Mouse (Mus musculus) left cerebral cortex, adult 2 months (tissue): ENCODE measurements at regions not wholly inside any gene's neighbourhood (a gene's known extent, or its start where the extent isn't known, plus 50 kb on each side); places are given as distances from the start of the nearest gene placed in this dataset.
"Not testable (repeated sequence)": the region's sequence is repeated elsewhere in the genome, so short reads cannot be mapped to it uniquely, and the experiment has no call there.

ENCODE experiments used
- DNase-seq, 2 experiments: peaks; one replicate each; pipeline ENCODE4 v3.0.0; 2021 to 2022; ENCODE audit warnings: low spot score in 2 of 2, mixed read lengths in 1 of 2; ENCODE audit errors: extremely low spot score in 1 of 2
- H3K27ac ChIP-seq: fragments of 200-600 bp; 2 replicates; pipeline ENCODE4 v1.8.1; 2022
- H3K4me3 ChIP-seq: fragments of 200-600 bp; 2 replicates; pipeline ENCODE4 v1.8.1; 2022
- CTCF ChIP-seq: fragments of 200-600 bp; IDR thresholded peaks from 2 replicates; pipeline ENCODE4 v1.8.1; 2022; ENCODE audit warnings: antibody characterized with exemption, mild to moderate bottlenecking, moderate library complexity
- intact Hi-C: fragments of 180-260 bp; cut with DNase I; formaldehyde crosslinking; loops from one replicate; pipeline ENCODE4 v1.15.1; 2025

GRCm38 (mm10) chr12:82056782-82057611 lies 112.1 kb upstream of the Sipa1l1 start:
- intact Hi-C loops, H3K27ac ChIP-seq, H3K4me3 ChIP-seq, DNase-seq: not testable (repeated sequence)

GRCm38 (mm10) chr12:82064986-82065385 lies 104.1 kb upstream of the Sipa1l1 start:
- Histone ChIP-seq H3K27ac (no peak overlapping the region), H3K4me3 (no peak overlapping the region)
- no peak for DNase-seq
- no peak for TF ChIP-seq CTCF
- intact Hi-C loops: no loop called here

- Histone ChIP-seq H3K27ac (no peak overlapping the region), H3K4me3 (no peak overlapping the region)
- intact Hi-C loops: no loop called here
- no peak for DNase-seq
- TF ChIP-seq CTCF: no peak
Measured at GRCm38 (mm10) chr12:82066860-82067259, 102.3 kb upstream of the Sipa1l1 start.

- peak overlapping the region; percentile 70 for H3K27ac ChIP-seq
- TF ChIP-seq CTCF: no peak
- DNase-seq: peak; percentile 51 to 54
- no peak overlapping the region for H3K4me3 ChIP-seq
- intact Hi-C loops: no loop called here
Measured at GRCm38 (mm10) chr12:82069621-82070020, 99.5 kb upstream of the Sipa1l1 start.

- Histone ChIP-seq H3K4me3 (0 out of 2 replicates have a peak overlapping the region, but pooled peaks have one; percentile 7), H3K27ac (peak overlapping the region; percentile 93)
- intact Hi-C loops: loop anchor here (1.0 kb wide), 1 partner anchor 96 kb away; the partner anchor contains the start of gene Sipa1l1
- TF ChIP-seq CTCF: no peak
- DNase-seq: peak; percentile 80 to 84
Measured at GRCm38 (mm10) chr12:82072810-82073465, 96.2 kb upstream of the Sipa1l1 start.

- Histone ChIP-seq H3K4me3 (no peak overlapping the region), H3K27ac (peak overlapping the region; percentile 97)
- peak; percentile 67 to 70 for DNase-seq
- TF ChIP-seq CTCF: peak; percentile 10; the same call in 1 of the 2 replicates
- intact Hi-C loops: loop anchor here (1.0 kb wide), 1 partner anchor 29 kb away; no protein-coding TSS in a partner anchor
Measured at GRCm38 (mm10) chr12:82075479-82076221, 93.5 kb upstream of the Sipa1l1 start.

GRCm38 (mm10) chr12:82076766-82077165 lies 92.4 kb upstream of the Sipa1l1 start:
- no peak for TF ChIP-seq CTCF
- DNase-seq: no peak
- Histone ChIP-seq H3K27ac (peak overlapping the region; percentile 97), H3K4me3 (no peak overlapping the region)
- intact Hi-C loops: loop anchor here (1.0 kb wide), 1 partner anchor 28 kb away; no protein-coding TSS in a partner anchor

- Histone ChIP-seq H3K4me3 (no peak overlapping the region), H3K27ac (peak overlapping the region; percentile 97)
- DNase-seq: peak in 1 of 2 experiments; percentile 37
- no peak for TF ChIP-seq CTCF
- intact Hi-C loops: no loop called here
Measured at GRCm38 (mm10) chr12:82077945-82078344, 91.2 kb upstream of the Sipa1l1 start.

- TF ChIP-seq CTCF: no peak
- DNase-seq: no peak
- Histone ChIP-seq H3K4me3 (no peak overlapping the region), H3K27ac (peak overlapping the region; percentile 97)
- intact Hi-C loops: no loop called here
Measured at GRCm38 (mm10) chr12:82078740-82079139, 90.4 kb upstream of the Sipa1l1 start.

- H3K4me3 ChIP-seq: no peak overlapping the region
- DNase-seq: peak in 1 of 2 experiments; percentile 35
- intact Hi-C loops: loop anchor here (1.0 kb wide), 1 partner anchor 24 kb away; no protein-coding TSS in a partner anchor
- H3K27ac ChIP-seq: peak overlapping the region; percentile 97
- TF ChIP-seq CTCF: no peak
Measured at GRCm38 (mm10) chr12:82080196-82080880, 88.8 kb upstream of the Sipa1l1 start.

GRCm38 (mm10) chr12:82082596-82082995 lies 86.5 kb upstream of the Sipa1l1 start:
- DNase-seq, intact Hi-C loops, H3K4me3 ChIP-seq, H3K27ac ChIP-seq: not testable (repeated sequence)
